Mouse (Mus musculus): ENCODE results near the gene Iqsec3.

DNA sequence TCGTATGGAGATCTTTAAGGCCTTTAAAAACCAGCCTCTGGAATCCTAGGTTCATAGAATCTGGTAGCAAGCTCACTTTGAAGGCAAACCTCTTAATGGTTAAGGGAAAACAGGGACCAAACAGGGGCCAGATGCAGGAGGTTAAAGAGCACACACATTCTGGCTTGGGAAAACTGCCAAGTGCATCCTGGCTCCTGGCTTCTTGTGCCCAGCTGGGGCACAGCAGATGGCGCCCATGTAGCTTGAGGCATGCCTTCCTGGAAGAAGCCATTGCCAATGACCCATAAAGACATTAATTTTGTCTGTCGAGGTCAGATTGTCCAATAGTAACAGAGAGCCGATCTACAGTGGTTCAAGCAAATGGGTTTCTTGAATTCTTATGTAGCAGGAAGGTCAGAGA is 109.5 kb downstream of the Iqsec3 start:
- TF ChIP-seq CTCF (IDR thresholded peaks at IDR 0.05; ENCODE audit: low read depth) (no peak), EP300 (optimal IDR thresholded peaks at IDR 0.05) (no peak)

Data from stomach, postnatal 0 days (tissue).